Mouse (Mus musculus): ENCODE data around the gene Lysmd4. TPM values are rescaled to one million over a fixed set of nuclear protein-coding genes. Genes with fewer than 3 reads are reported as not detected.

Gene Lysmd4
- polyA plus RNA-seq, 1 experiment from 2014 or later: 9.6 TPM

DNA sequence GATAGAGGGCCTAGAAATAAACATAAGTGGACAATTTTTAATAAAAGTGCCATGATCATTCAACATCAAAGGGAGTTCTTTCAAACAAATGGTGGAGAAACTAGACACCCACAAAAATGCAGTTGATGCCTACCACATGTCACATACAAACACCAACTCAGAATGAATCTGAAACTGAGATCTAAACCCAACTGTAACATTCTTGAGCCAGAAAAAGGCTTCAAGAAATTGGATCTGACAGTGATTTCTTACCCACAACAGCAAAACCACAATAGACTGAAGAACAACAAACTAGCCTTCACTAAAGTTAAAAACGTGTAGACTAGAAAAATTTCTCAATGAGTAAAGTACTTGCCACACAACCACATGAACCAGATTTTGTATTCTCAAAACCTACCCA lies 98.0 kb downstream of the Lysmd4 start:
- H3K27me3 ChIP-seq (replicated peaks; ENCODE audit: control insufficient read depth, insufficient read depth, low read length): no peaks in the 10 kb centered on the region
- TF ChIP-seq CTCF (IDR thresholded peaks at IDR 0.05; ENCODE audit: low read depth): no peak
- no peak overlapping the region for H3K4me2 ChIP-seq (replicated peaks; ENCODE audit: low read depth)
- no peaks in the 10 kb centered on the region for H3K4me1 ChIP-seq (replicated peaks; ENCODE audit: control insufficient read depth, insufficient read depth, low read length)
- no peaks in the 10 kb centered on the region for H3K36me3 ChIP-seq (ENCODE audit: control insufficient read depth, insufficient read depth)
- H3K9me3 ChIP-seq (ENCODE audit: control insufficient read depth): no peaks in the 10 kb centered on the region
- no peak overlapping the region for H3K9ac ChIP-seq (ENCODE audit: low read depth, low read length)
- no peak overlapping the region for H3K27ac ChIP-seq (ENCODE audit: low read depth, low read length)
- ATAC-seq: no peak
- H3K4me3 ChIP-seq (ENCODE audit: low read depth, low read length): no peak overlapping the region
- 73% methylated on average over 1 of the region's 1 CpGs for whole genome bisulfite sequencing

DNA sequence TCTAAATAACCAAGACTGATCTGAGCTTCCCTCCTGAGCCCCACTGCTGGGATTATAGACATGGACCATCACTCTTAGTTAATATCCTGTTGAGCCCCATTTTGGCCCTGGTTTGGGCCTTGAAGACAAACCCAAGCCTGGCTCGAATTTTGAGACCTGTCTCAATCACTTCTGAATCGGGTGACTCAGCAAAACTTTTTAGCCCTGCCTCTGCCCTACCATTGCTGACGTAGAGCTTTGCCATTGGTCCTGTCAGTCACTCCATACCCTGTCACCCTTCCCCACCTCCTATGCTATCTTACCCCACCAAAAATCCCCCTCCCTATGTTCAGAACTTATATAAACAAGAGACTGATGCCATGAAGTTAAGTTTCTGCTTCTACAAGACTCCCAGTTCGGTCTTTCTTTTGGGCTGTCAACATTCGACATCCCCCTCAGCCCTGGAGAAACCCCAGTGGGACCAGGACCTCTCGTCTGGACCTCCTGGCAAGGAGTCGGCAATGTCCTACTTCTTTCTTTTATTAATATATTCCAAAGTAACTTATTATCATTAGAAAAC lies 119.8 kb downstream of the Lysmd4 start:
- no peak for ATAC-seq
- Histone ChIP-seq H3K4me2 (replicated peaks; ENCODE audit: low read depth) (no peak overlapping the region), H3K27me3 (replicated peaks; ENCODE audit: control insufficient read depth, insufficient read depth, low read length) (no peaks in the 10 kb centered on the region), H3K4me1 (replicated peaks; ENCODE audit: control insufficient read depth, insufficient read depth, low read length) (no peaks in the 10 kb centered on the region), H3K27ac (ENCODE audit: low read depth, low read length) (no peak overlapping the region), H3K9ac (ENCODE audit: low read depth, low read length) (no peak overlapping the region), H3K9me3 (ENCODE audit: control insufficient read depth) (no peaks in the 10 kb centered on the region), H3K36me3 (ENCODE audit: control insufficient read depth, insufficient read depth) (no peaks in the 10 kb centered on the region), H3K4me3 (ENCODE audit: low read depth, low read length) (no peak overlapping the region)
- 86% methylated on average over 7 of the region's 7 CpGs for WGBS
- no peak for TF ChIP-seq CTCF (IDR thresholded peaks at IDR 0.05; ENCODE audit: low read depth)

DNA sequence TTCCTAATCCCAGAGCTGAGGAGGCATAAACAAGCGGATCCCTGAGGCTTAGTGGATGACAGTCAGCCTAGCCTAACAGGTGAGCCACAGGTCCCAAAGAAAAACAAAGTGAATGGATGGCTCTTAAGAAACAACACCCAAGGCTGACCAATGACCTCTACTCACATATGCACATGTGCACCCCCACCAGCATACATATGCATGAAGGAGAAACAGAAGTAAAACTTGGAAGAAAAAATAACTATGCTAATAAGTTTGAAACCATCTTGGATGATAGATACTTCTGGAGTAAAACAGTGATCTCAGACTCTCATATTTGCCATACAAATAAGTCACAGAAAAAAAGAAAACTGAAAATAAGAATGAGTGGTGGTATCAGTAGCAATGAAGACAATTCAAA lies 122.1 kb downstream of the Lysmd4 start:
- Histone ChIP-seq H3K4me3 (ENCODE audit: low read depth, low read length) (no peak overlapping the region), H3K27ac (ENCODE audit: low read depth, low read length) (no peak overlapping the region), H3K4me2 (replicated peaks; ENCODE audit: low read depth) (no peak overlapping the region), H3K9me3 (ENCODE audit: control insufficient read depth) (no peaks in the 10 kb centered on the region), H3K27me3 (replicated peaks; ENCODE audit: control insufficient read depth, insufficient read depth, low read length) (no peaks in the 10 kb centered on the region), H3K9ac (ENCODE audit: low read depth, low read length) (no peak overlapping the region), H3K36me3 (ENCODE audit: control insufficient read depth, insufficient read depth) (no peaks in the 10 kb centered on the region), H3K4me1 (replicated peaks; ENCODE audit: control insufficient read depth, insufficient read depth, low read length) (no peaks in the 10 kb centered on the region)
- WGBS: 97% methylated on average over 1 of the region's 1 CpGs
- ATAC-seq: no peak
- no peak for TF ChIP-seq CTCF (IDR thresholded peaks at IDR 0.05; ENCODE audit: low read depth)

DNA sequence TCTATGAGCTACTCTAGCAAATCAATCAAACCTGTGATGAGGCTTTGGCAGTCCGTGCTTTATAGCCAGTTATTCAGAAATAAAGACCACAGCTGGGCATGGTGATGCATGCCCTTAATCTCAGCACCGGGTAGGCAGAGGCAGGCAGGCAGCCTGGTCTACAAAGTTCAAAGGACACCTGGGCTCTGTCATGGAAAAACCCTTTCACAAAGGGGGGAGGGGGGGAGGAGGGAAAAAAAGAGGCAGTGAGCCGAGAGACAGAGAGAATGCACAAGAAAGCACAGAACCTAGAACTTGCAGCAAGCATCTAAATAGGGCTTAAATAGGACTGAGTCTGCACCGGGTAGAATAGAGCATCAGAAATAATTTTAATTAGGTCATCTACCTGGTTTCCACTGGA lies 130.6 kb downstream of the Lysmd4 start:
- Histone ChIP-seq H3K36me3 (ENCODE audit: control insufficient read depth, insufficient read depth) (no peaks in the 10 kb centered on the region), H3K27ac (ENCODE audit: low read depth, low read length) (no peak overlapping the region), H3K4me1 (replicated peaks; ENCODE audit: control insufficient read depth, insufficient read depth, low read length) (no peaks in the 10 kb centered on the region), H3K27me3 (replicated peaks; ENCODE audit: control insufficient read depth, insufficient read depth, low read length) (no peaks in the 10 kb centered on the region), H3K4me3 (ENCODE audit: low read depth, low read length) (no peak overlapping the region), H3K9ac (ENCODE audit: low read depth, low read length) (no peak overlapping the region), H3K4me2 (replicated peaks; ENCODE audit: low read depth) (no peak overlapping the region), H3K9me3 (ENCODE audit: control insufficient read depth) (no peaks in the 10 kb centered on the region)
- ATAC-seq: no peak
- no peak for TF ChIP-seq CTCF (IDR thresholded peaks at IDR 0.05; ENCODE audit: low read depth)
- 79% methylated on average over 4 of the region's 4 CpGs for WGBS

DNA sequence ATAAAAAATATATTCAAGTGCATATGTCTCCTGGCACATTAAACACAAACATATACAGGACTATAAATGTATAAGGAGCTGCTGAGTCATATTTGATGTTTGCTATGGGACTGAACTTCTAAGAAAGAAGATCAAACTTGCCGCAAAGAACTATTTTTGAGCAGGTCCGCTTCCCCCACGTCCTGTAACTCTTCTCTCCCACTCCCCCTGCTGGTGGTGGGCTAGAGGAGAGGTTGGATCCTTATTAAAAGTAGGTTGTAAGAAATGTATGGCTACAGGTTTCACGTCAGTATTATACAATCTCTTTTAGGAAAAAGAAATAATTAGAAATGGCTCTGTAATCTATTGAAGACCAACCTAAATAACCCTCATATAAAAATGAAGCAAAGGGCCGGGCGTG lies 131.3 kb downstream of the Lysmd4 start:
- 88% methylated on average over 6 of the region's 6 CpGs for WGBS
- H3K9me3 ChIP-seq (ENCODE audit: control insufficient read depth): no peaks in the 10 kb centered on the region

DNA sequence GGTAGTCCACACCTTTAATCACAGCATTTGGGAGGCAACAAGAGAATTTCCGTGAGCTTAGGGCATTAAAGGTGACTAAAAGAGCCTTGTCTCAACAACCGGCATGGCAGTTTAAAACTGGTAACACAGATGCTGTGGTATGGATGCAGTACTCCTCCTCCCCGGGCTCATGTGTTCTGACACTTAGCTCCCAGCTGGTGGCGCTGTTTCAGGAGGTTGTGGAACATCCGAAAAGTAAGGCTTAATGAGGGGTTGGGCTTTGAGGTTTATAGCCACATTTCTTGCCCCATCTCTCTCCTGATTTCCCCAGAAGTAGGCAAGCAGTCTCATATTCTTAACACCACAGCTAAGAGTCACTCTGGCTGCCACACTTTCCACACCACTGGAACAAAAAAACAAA lies 133.5 kb downstream of the Lysmd4 start:
- peak; percentile 32; the same call in 1 of the 2 replicates for TF ChIP-seq CTCF (IDR thresholded peaks at IDR 0.05; ENCODE audit: low read depth)
- Histone ChIP-seq H3K4me3 (ENCODE audit: low read depth, low read length) (no peak overlapping the region), H3K9ac (ENCODE audit: low read depth, low read length) (no peak overlapping the region), H3K9me3 (ENCODE audit: control insufficient read depth) (no peaks in the 10 kb centered on the region), H3K27ac (ENCODE audit: low read depth, low read length) (no peak overlapping the region), H3K36me3 (ENCODE audit: control insufficient read depth, insufficient read depth) (no peaks in the 10 kb centered on the region), H3K4me1 (replicated peaks; ENCODE audit: control insufficient read depth, insufficient read depth, low read length) (no peaks in the 10 kb centered on the region), H3K27me3 (replicated peaks; ENCODE audit: control insufficient read depth, insufficient read depth, low read length) (no peaks in the 10 kb centered on the region), H3K4me2 (replicated peaks; ENCODE audit: low read depth) (no peak overlapping the region)
- WGBS: 95% methylated on average over 5 of the region's 5 CpGs
- no peak for ATAC-seq

More for the DNA sequence above, 131.3 kb downstream of the Lysmd4 start:
- H3K4me1 ChIP-seq (replicated peaks; ENCODE audit: control insufficient read depth, insufficient read depth, low read length): no peaks in the 10 kb centered on the region
- no peak overlapping the region for H3K9ac ChIP-seq (ENCODE audit: low read depth, low read length)
- no peak overlapping the region for H3K27ac ChIP-seq (ENCODE audit: low read depth, low read length)
- H3K4me3 ChIP-seq (ENCODE audit: low read depth, low read length): no peak overlapping the region
- H3K36me3 ChIP-seq (ENCODE audit: control insufficient read depth, insufficient read depth): no peaks in the 10 kb centered on the region
- no peak overlapping the region for H3K4me2 ChIP-seq (replicated peaks; ENCODE audit: low read depth)
- TF ChIP-seq CTCF (IDR thresholded peaks at IDR 0.05; ENCODE audit: low read depth): peak; percentile 45
- no peak for ATAC-seq
- H3K27me3 ChIP-seq (replicated peaks; ENCODE audit: control insufficient read depth, insufficient read depth, low read length): no peaks in the 10 kb centered on the region

Other genes with a start within 250 kb of the Lysmd4 start
- gene Mef2a, start 150.3 kb downstream of the Lysmd4 start, polyA plus RNA-seq (2015; fragmentation: Nextera tagmentation; extraction: Ambion mirVana): 18.3 and 19.9 TPM in 2 replicates